Mouse (Mus musculus) gastrocnemius, postnatal 10 days (tissue): ENCODE measurements at regions not wholly inside any gene's neighbourhood (a gene's known extent, or its start where the extent isn't known, plus 50 kb on each side); places are given as distances from the start of the nearest gene placed in this dataset.

Source experiments
- DNase-seq: peaks from one replicate; pipeline ENCODE4 v3.0.0; 2021; ENCODE audit warnings: mixed read lengths

DNA sequence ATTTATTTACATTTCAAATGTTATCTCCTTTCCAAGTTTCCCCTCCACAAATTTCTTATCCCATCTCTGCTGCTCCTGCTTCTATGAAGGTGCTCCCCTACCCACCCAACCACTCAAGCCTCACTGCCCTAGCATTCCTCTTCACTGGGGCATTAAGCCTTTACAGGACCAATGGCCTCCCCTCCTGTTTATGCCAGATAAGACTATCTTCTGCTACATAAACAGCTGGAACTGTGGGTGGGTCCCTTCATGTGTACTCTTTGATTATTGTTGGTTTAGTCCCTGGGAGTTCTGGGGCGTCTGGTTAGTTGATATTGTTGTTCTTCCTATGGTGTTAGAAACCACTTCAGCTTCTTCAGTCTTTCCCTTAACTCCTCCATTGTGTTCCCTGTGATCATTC lies 1164.1 kb upstream of the Got2 start:
- DNase-seq = no peak

DNA sequence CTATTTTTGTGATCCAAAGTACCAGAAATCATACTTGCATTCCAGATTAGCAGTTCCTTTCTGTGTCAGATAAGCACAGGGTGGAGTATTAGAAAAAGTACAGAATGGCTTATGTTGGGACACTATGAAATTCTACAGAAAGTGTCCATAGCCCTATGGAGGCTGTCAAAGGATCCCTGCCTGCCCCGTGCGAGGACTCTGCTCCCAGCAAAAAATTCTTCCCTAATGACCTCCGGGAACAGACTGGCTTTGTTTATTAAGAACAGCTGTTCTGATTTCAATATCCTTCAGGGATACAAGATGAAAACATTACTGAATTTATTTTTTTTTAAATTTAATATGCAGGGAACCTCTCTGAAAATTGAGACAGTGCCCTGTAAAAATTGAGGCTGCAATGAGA lies 1151.4 kb upstream of the Got2 start:
- DNase-seq = no peak

DNA sequence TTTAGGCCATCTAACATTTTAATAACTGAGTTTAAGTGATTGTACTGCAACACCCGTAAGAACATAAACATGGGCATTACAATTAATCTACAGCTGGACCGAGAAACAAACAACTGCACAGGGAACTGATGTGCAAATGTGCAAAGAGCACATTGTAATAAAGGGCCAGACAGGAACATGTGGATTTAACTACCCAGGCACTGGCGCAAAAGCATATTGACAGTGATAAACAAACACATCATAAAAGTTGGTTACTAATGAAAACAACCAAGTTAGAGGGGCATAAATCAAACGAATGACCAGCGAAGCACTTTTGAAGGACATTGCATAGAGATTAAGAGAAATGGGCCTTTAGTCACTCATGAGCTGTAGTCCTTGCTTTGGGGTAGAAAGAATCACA lies 1150.5 kb upstream of the Got2 start:
- no peak for DNase-seq

- DNase-seq = no peak
Observed at GRCm38 (mm10) chr8:97032188-97032587, 1143.8 kb upstream of the Got2 start.

GRCm38 (mm10) chr8:97015571-97015970 lies 1127.2 kb upstream of the Got2 start:
- no peak for DNase-seq

DNA sequence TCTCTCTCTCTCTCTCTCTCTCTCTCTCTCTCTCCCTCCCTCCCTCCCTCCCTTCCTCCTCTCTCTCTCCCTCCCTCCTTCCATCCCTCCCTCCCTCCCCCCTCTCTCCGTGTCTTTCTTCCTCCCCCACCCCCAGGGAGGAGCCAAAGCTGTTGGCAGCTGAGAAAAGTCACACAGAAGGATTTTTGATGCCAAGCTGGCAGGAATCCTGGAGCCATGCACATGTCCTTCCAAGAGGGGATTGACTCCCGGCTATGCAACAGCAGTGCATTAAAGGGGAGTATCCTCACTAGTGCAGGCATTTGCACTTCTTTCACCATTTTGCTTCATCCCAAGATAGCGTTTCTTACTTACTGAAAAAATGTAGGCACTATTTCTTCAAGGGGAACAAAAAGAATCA lies 1115.8 kb upstream of the Got2 start:
- peak; percentile 15 for DNase-seq

- no peak for DNase-seq
Observed at GRCm38 (mm10) chr8:96983103-96983502, 1094.8 kb upstream of the Got2 start.
